Mouse (Mus musculus) B cell, adult 62 days (primary cell): ENCODE data around the gene Gpx8. TPM values are rescaled to one million over a fixed set of nuclear protein-coding genes. Genes with fewer than 3 reads are reported as not detected.

ENCODE experiments used
- total RNA-seq: library from RNA; stranded (reverse); gene quantifications from 4 replicates; pipeline ENCODE4 v1.2.4, GENCODE M21; 2023

The Gpx8 gene
- not detected in 4 replicates for total RNA-seq

DNA sequence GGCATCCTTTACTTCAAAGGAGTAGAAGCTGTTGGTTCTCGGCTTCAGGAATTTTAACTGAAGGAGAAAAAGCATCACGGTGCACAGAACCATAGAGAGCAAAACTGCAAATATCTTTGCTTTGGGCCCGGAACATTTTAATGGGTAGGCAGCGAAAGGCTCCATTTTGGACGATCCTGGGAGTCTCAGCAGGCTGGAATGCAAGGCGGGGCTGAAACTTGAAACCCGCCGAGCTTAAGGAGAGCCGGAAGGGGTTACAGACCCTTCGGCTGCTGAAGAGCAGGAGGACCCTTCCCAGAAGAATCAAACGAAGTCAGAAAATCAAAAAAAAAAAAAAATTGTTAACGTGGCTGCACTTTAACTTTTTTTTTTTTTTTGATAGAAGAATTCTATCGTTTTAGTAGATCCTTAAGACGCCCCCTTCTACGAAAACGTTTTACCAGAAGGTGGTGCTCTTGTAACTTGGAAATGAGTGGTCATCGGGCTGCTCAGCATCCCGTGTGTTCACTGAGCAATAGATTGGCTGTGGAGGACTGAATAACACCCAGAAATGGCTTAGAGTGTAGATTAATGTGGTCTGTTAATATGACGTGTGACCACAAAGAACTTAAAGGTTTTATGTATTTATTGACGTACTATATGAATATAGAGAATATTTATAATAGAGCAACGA lies at the start of gene Gpx8:
Gene Gpx8, minus strand, starts transcription at position 200 of the 673 bp plus-strand sequence.

DNA sequence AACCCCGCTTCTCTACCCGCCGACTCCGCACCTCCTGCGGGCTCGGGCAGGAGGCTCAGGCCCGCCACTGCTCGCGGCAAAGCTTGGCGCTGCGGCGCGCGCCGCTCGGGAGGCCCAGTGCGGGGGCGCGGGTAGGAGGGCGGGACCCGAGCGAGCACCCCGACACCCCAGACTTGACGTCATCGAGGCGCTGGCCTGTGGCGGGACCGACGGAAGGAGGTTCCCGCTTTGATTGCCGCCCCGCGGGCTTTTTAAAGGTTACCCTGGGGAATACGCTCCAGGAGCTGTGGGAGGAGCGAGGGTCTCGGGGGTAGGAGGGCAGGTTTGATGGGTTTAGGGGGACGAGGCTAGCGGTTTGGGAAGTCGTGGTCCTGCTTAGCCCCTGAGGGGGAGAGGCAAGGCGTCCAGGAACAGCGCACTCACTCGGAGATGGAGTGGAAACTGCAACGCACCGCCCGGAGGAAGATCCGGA lies 11.2 kb downstream of the Gpx8 start, which contains the start of gene Cdc20b:
Gene Cdc20b, plus strand, starts transcription at position 162 of the 472 bp plus-strand sequence.

DNA sequence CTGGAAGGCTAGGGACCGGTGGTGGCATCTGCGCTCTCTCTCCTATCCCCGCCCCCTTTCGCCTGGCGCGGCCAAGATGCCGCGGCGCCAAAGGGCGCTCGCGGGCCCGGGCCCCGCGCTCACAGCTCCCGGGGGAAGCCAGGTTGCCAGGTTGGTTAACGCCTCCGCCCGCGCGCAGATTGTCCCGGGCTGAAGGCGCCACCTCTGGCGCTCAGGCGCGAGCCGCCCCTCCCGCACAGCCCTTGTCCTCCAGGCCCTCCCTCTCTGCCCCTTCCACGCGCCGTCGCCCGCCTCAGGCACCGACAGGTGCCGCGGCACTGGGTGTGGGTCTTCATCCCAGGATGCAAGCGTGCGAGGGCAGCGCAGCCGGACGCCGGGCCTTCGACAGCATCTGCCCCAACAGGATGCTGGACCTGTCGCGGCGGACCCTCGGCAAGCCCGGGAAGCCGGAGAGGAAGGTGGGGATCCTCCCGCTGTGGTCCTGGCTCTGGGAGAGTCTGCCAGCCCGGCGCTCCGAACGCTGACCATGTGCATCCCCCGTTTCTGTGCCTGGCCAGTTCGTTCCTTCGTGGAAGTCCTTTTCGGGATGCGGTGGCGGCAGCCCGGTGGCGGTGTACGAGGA lies 52.6 kb downstream of the Gpx8 start, which contains the start of gene Mcidas:
Gene Mcidas, plus strand, starts transcription at position 315 of the 622 bp plus-strand sequence.

Other genes with a start within 250 kb of the Gpx8 start
- gene Plpp1, start 245.6 kb downstream of the Gpx8 start, total RNA-seq, result 0.72 to 0.78 TPM in 2 of 4 replicates, not detected in the others
- 58.5 to 69.5 TPM (median 61.5 TPM) in 4 replicates for gene Mtrex, start 119.0 kb downstream of the Gpx8 start, total RNA-seq
- gene Dhx29, start 119.0 kb downstream of the Gpx8 start, total RNA-seq, result 22.0 to 24.5 TPM (median 23.0 TPM) in 4 replicates
- 0.38 TPM in 1 of 4 replicates, not detected in the others for gene Ccno, start 58.6 kb downstream of the Gpx8 start, total RNA-seq
- gene Mcidas, start 52.6 kb downstream of the Gpx8 start, total RNA-seq, result not detected in 4 replicates
- not detected in 4 replicates for gene Cdc20b, start 11.3 kb downstream of the Gpx8 start, total RNA-seq
- gene Gzma, start 54.6 kb upstream of the Gpx8 start, total RNA-seq, result 1.3 TPM in 1 of 4 replicates, not detected in the others
- gene Esm1, start 163.2 kb upstream of the Gpx8 start, total RNA-seq, result not detected in 4 replicates
- not detected in 4 replicates for gene Gzmk, start 179.5 kb upstream of the Gpx8 start, total RNA-seq
- gene BC067074, start 246.7 kb upstream of the Gpx8 start, total RNA-seq, result not detected in 4 replicates